Mouse (Mus musculus): Measurements from ENCODE around the gene Cmklr1.

DNA sequence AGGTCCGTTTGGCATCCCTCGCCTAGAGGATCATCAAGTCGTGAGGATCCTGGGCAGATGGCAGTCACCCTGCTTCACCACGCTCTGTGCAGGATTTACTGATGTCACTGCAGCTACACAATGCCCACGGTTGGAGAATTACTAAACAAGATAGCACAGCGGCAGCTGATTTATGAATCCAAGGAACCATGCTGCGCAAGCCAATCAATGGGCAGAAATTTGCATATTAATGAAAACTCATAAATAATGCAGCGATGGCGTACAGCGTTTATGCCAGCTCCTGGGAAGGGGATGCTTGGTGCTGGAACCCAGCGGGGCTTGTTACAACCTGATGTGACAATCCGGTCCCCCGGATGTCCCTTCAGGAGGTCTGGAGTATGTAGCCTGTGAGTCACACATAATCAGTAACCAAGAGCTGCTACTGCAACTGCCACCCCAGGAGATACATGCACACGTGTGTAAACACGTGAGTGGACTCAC is 39.9 kb upstream of the Cmklr1 start:
- TF ChIP-seq CTCF (IDR thresholded peaks at IDR 0.05; ENCODE audit: low read depth): no peak
- no peak for TF ChIP-seq EP300 (optimal IDR thresholded peaks at IDR 0.05)

Data from stomach, postnatal 0 days (tissue).